Mouse (Mus musculus): ENCODE data around the gene Pnpla2.

DNA sequence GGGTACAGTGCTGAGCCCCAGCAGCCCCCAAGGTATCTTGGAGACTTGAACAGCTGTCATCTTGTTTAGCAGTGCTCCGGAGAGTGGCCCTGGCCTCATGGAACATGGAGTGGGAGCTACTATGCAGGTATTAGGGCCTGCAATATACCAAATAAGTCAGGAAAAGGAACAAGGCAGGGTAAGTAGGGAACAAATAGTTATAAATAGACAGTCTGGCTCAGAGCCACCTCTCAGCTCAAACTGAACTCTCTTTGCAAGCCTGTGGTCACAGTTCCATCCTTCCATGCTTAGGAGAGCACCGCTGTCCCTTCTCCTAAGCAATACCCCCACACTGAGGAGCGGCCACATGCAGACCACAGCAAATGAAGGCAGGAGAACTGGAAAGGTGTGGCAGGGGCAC, 42.6 kb downstream of the Pnpla2 start:
- TF ChIP-seq CTCF (IDR thresholded peaks at IDR 0.05; ENCODE audit: low read depth) (no peak), EP300 (IDR thresholded peaks at IDR 0.05; ENCODE audit: low read depth) (no peak)

All from heart, postnatal 0 days (tissue).